Mouse (Mus musculus): ENCODE results near the gene Gm14819.
"Not testable (repeated sequence)": the region's sequence is repeated elsewhere in the genome, so short reads cannot be mapped to it uniquely, and the experiment has no call there.

Gene Gm14819

GRCm38 (mm10) chrX:35403883-35404282 lies at the start of gene Gm14819:
Gene Gm14819 (plus strand): TSS chrX:35404183.
- not testable (repeated sequence) for DNase-seq (ENCODE audit: low read depth, low spot score)
